Mouse (Mus musculus): ENCODE measurements around the gene Zfp691. TPM values are rescaled to one million over a fixed set of nuclear protein-coding genes. Genes with fewer than 3 reads are reported as not detected.

The Zfp691 gene
- polyA plus RNA-seq, 1 experiment from 2014 or later: 5.1 TPM

GRCm38 (mm10) chr4:119192757-119193156 is 18.8 kb upstream of the Zfp691 start:
- DNase-seq (ENCODE audit: low spot score) (no peak), ATAC-seq (ENCODE audit: low read depth) (no peak)
- no peak overlapping the region for H3K4me3 ChIP-seq (ENCODE audit: low read depth, low read length)
- H3K27me3 ChIP-seq (replicated peaks; ENCODE audit: control insufficient read depth, insufficient read depth, low read length): no peaks in the 10 kb centered on the region
- H3K27ac ChIP-seq (replicated peaks; ENCODE audit: low read depth, low read length): no peak overlapping the region
- no peak overlapping the region for H3K9ac ChIP-seq (ENCODE audit: low read depth, low read length)
- no peaks in the 10 kb centered on the region for H3K9me3 ChIP-seq (ENCODE audit: control insufficient read depth, low read length)
- no peak overlapping the region for H3K4me2 ChIP-seq (ENCODE audit: low read depth, low read length)
- 92% methylated on average over 4 of the region's 4 CpGs for WGBS
- peaks cover 7% of the 10 kb centered on the region; the same call in 1 of the 2 replicates for H3K36me3 ChIP-seq (ENCODE audit: control insufficient read depth, insufficient read depth, low read length)
- H3K4me1 ChIP-seq (ENCODE audit: control insufficient read depth, insufficient read depth, low read length): peaks cover 6% of the 10 kb centered on the region

DNA sequence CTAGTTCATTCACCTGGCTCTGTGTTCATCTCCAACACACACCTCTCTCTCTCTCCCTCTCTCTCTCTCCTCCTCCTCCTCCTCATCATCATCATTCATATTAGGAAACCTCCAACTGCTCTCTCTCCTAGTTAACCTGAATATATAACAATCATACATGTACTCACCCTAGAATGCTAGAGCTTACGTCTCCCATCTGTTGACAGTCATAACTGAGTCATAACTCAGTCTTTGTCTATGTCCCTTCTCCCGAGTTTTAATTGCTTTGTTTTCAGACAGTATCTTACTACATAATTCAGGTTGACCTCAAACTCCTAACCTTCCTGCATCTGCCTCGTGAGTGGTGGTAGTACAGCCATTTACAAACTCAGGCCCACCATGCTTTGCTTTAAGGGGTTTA is 17.3 kb upstream of the Zfp691 start:
- no peak for DNase-seq (ENCODE audit: low spot score)
- Histone ChIP-seq H3K27me3 (replicated peaks; ENCODE audit: control insufficient read depth, insufficient read depth, low read length) (no peaks in the 10 kb centered on the region), H3K4me2 (ENCODE audit: low read depth, low read length) (no peak overlapping the region), H3K36me3 (ENCODE audit: control insufficient read depth, insufficient read depth, low read length) (no peaks in the 10 kb centered on the region), H3K9ac (ENCODE audit: low read depth, low read length) (no peak overlapping the region), H3K4me1 (ENCODE audit: control insufficient read depth, insufficient read depth, low read length) (no peaks in the 10 kb centered on the region; the same call in 1 of the 2 replicates), H3K9me3 (ENCODE audit: control insufficient read depth, low read length) (no peaks in the 10 kb centered on the region), H3K27ac (replicated peaks; ENCODE audit: low read depth, low read length) (no peak overlapping the region), H3K4me3 (ENCODE audit: low read depth, low read length) (no peak overlapping the region)
- ATAC-seq (ENCODE audit: low read depth): no peak
- 70% methylated on average over 3 of the region's 3 CpGs for WGBS

GRCm38 (mm10) chr4:119190618-119191017 is 16.6 kb upstream of the Zfp691 start:
- no peaks in the 10 kb centered on the region for H3K9me3 ChIP-seq (ENCODE audit: control insufficient read depth, low read length)
- H3K27me3 ChIP-seq (replicated peaks; ENCODE audit: control insufficient read depth, insufficient read depth, low read length): no peaks in the 10 kb centered on the region
- H3K4me1 ChIP-seq (ENCODE audit: control insufficient read depth, insufficient read depth, low read length): no peaks in the 10 kb centered on the region
- WGBS: 87% methylated on average over 8 of the region's 8 CpGs
- no peak overlapping the region for H3K9ac ChIP-seq (ENCODE audit: low read depth, low read length)
- no peak overlapping the region for H3K4me3 ChIP-seq (ENCODE audit: low read depth, low read length)
- no peak for DNase-seq (ENCODE audit: low spot score)
- H3K27ac ChIP-seq (replicated peaks; ENCODE audit: low read depth, low read length): no peak overlapping the region
- no peak overlapping the region for H3K4me2 ChIP-seq (ENCODE audit: low read depth, low read length)
- no peak for ATAC-seq (ENCODE audit: low read depth)
- H3K36me3 ChIP-seq (ENCODE audit: control insufficient read depth, insufficient read depth, low read length): no peaks in the 10 kb centered on the region

DNA sequence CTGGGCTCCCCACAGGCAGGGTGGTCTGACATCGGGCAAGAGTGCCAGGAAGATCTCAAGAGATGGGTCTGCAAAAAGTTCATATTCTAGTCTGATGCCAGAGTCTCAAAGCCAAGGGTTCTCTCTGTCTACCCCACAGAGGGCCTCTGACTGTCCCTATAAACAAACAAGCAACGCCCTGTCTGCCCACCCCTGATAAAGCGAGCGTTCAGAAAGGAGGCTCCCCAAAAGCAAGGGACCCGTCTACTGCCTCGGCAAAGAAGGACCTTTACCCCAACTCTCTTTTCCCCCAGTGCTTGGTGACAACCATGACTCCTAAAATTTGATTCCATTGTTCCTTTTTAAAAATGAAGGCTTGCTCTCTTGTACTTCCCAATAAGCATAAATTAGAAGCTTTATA is 15.9 kb upstream of the Zfp691 start, which contains the start of gene Ermap:
Ermap (minus strand) TSS at position 148 of the 400 bp plus-strand sequence.
- H3K9me3 ChIP-seq (ENCODE audit: control insufficient read depth, low read length): no peaks in the 10 kb centered on the region
- H3K27ac ChIP-seq (replicated peaks; ENCODE audit: low read depth, low read length): no peak within 1 kb of the TSS
- H3K4me2 ChIP-seq (ENCODE audit: low read depth, low read length): no peak within 1 kb of the TSS
- no peaks in the 10 kb centered on the region for H3K36me3 ChIP-seq (ENCODE audit: control insufficient read depth, insufficient read depth, low read length)
- H3K9ac ChIP-seq (ENCODE audit: low read depth, low read length): no peak within 1 kb of the TSS
- no peak within 1 kb of the TSS for H3K4me3 ChIP-seq (ENCODE audit: low read depth, low read length)
- ATAC-seq (ENCODE audit: low read depth) (no peak), DNase-seq (ENCODE audit: low spot score) (no peak)
- WGBS: 74% methylated on average over 6 of the region's 6 CpGs
- no peaks in the 10 kb centered on the region for H3K4me1 ChIP-seq (ENCODE audit: control insufficient read depth, insufficient read depth, low read length)
- H3K27me3 ChIP-seq (replicated peaks; ENCODE audit: control insufficient read depth, insufficient read depth, low read length): no peaks in the 10 kb centered on the region

DNA sequence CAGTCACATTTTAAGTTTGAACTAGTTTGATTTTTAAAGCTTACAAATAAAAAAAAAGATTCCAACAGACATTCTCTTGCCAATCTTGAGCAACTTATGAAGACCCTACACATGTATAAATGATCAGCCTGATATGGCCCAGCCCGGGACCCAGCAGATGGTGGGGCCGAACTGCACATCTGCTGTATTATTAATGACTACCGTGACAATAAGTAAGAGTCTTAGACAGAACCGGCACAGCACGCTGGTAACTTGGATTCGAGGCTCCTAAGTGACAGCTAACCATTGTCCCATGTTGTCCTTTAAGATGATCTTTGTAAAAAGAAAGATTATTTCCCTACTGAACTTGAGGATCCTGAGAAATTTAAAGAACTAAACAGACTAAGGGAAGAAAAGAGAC is 15.4 kb upstream of the Zfp691 start:
- 75% methylated on average over 6 of the region's 6 CpGs for WGBS
- no peak overlapping the region for H3K4me3 ChIP-seq (ENCODE audit: low read depth, low read length)

DNA sequence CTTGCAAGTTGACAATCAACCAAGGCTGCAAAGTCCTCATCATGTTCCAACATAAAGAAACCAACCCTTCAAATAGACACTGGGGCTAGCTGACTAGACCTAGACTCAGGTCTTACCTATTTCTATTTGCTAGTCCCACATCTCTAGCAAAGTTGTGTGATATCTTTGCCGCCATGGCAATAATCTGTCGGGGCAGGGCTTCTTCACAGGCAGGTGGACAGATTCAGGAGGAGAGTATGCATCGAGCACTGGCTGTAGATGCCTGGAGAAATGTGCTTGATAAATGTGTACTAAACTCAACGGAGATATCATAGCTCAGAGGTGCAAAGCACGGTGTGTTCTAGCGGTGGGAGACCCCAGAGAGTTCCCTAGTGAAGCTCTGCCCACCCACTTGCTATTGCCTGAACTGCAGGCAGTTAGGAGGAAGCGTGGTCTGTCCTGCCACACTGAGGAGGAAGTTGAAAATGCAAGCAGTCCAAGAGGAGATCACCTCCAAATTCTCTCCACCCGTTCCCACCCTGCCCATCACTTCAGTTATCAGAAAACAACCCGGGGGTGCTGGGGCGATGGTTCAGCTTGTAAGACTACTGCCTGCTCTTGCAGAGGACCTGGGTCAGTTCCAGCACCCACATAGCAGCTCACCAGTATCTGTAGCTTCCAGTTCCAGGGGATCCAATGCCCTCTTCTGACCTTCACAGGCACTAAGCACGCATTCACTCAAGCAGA is 14.2 kb upstream of the Zfp691 start:
- H3K27me3 ChIP-seq (replicated peaks; ENCODE audit: control insufficient read depth, insufficient read depth, low read length): no peaks in the 10 kb centered on the region
- no peak overlapping the region for H3K4me2 ChIP-seq (ENCODE audit: low read depth, low read length)
- no peaks in the 10 kb centered on the region for H3K4me1 ChIP-seq (ENCODE audit: control insufficient read depth, insufficient read depth, low read length)
- H3K4me3 ChIP-seq (ENCODE audit: low read depth, low read length): no peak overlapping the region
- no peak overlapping the region for H3K9ac ChIP-seq (ENCODE audit: low read depth, low read length)
- no peaks in the 10 kb centered on the region for H3K9me3 ChIP-seq (ENCODE audit: control insufficient read depth, low read length)
- H3K27ac ChIP-seq (replicated peaks; ENCODE audit: low read depth, low read length): no peak overlapping the region
- no peak for ATAC-seq (ENCODE audit: low read depth)
- H3K36me3 ChIP-seq (ENCODE audit: control insufficient read depth, insufficient read depth, low read length): no peaks in the 10 kb centered on the region
- WGBS: 57% methylated on average over 11 of the region's 11 CpGs
- no peak for DNase-seq (ENCODE audit: low spot score)

More for the DNA sequence above, 15.4 kb upstream of the Zfp691 start:
- DNase-seq (ENCODE audit: low spot score): no peak
- H3K9ac ChIP-seq (ENCODE audit: low read depth, low read length): no peak overlapping the region
- H3K36me3 ChIP-seq (ENCODE audit: control insufficient read depth, insufficient read depth, low read length): no peaks in the 10 kb centered on the region
- H3K27ac ChIP-seq (replicated peaks; ENCODE audit: low read depth, low read length): no peak overlapping the region
- no peaks in the 10 kb centered on the region for H3K4me1 ChIP-seq (ENCODE audit: control insufficient read depth, insufficient read depth, low read length)
- H3K4me2 ChIP-seq (ENCODE audit: low read depth, low read length): no peak overlapping the region
- no peak for ATAC-seq (ENCODE audit: low read depth)
- H3K9me3 ChIP-seq (ENCODE audit: control insufficient read depth, low read length): no peaks in the 10 kb centered on the region
- no peaks in the 10 kb centered on the region for H3K27me3 ChIP-seq (replicated peaks; ENCODE audit: control insufficient read depth, insufficient read depth, low read length)

DNA sequence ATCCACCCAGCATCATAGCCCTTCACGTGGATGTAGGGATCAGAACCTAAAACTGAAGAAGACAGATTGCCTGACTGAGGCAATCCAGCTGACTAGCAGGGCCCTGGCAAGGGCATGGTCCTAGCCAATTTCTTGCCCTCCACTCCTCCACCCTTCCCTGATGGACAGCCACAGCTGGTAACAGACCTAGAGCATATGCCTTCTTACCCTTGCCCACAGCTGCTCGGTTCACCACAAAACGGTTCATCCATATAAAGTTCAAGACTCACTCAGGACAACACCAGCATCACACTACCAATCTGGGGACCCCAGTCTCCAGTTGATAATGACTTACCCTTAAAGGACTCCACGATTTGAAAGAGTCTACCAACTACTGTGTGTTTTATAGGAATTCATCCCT is 11.8 kb upstream of the Zfp691 start:
- DNase-seq (ENCODE audit: low spot score) (no peak), ATAC-seq (ENCODE audit: low read depth) (no peak)
- Histone ChIP-seq H3K9ac (ENCODE audit: low read depth, low read length) (no peak overlapping the region), H3K9me3 (ENCODE audit: control insufficient read depth, low read length) (no peaks in the 10 kb centered on the region), H3K4me1 (ENCODE audit: control insufficient read depth, insufficient read depth, low read length) (no peaks in the 10 kb centered on the region), H3K27ac (replicated peaks; ENCODE audit: low read depth, low read length) (no peak overlapping the region), H3K27me3 (replicated peaks; ENCODE audit: control insufficient read depth, insufficient read depth, low read length) (no peaks in the 10 kb centered on the region), H3K36me3 (ENCODE audit: control insufficient read depth, insufficient read depth, low read length) (no peaks in the 10 kb centered on the region), H3K4me3 (ENCODE audit: low read depth, low read length) (no peak overlapping the region), H3K4me2 (ENCODE audit: low read depth, low read length) (no peak overlapping the region)
- 82% methylated on average over 4 of the region's 4 CpGs for WGBS

- DNase-seq (ENCODE audit: low spot score): no peak
- H3K4me3 ChIP-seq (ENCODE audit: low read depth, low read length): no peak overlapping the region
- no peak overlapping the region for H3K27ac ChIP-seq (replicated peaks; ENCODE audit: low read depth, low read length)
- no peaks in the 10 kb centered on the region for H3K9me3 ChIP-seq (ENCODE audit: control insufficient read depth, low read length)
- 38% methylated on average over 1 of the region's 1 CpGs for WGBS
- no peak for ATAC-seq (ENCODE audit: low read depth)
- no peaks in the 10 kb centered on the region for H3K4me1 ChIP-seq (ENCODE audit: control insufficient read depth, insufficient read depth, low read length)
- no peak overlapping the region for H3K4me2 ChIP-seq (ENCODE audit: low read depth, low read length)
- H3K27me3 ChIP-seq (replicated peaks; ENCODE audit: control insufficient read depth, insufficient read depth, low read length): no peaks in the 10 kb centered on the region
- no peaks in the 10 kb centered on the region for H3K36me3 ChIP-seq (ENCODE audit: control insufficient read depth, insufficient read depth, low read length)
- no peak overlapping the region for H3K9ac ChIP-seq (ENCODE audit: low read depth, low read length)
These were observed 9.5 kb upstream of the Zfp691 start for GRCm38 (mm10) chr4:119183525-119183924.

GRCm38 (mm10) chr4:119181456-119181855 is 7.5 kb upstream of the Zfp691 start:
- H3K9ac ChIP-seq (ENCODE audit: low read depth, low read length): no peak overlapping the region
- H3K4me1 ChIP-seq (ENCODE audit: control insufficient read depth, insufficient read depth, low read length): no peaks in the 10 kb centered on the region
- ATAC-seq (ENCODE audit: low read depth): no peak
- DNase-seq (ENCODE audit: low spot score): no peak
- H3K4me2 ChIP-seq (ENCODE audit: low read depth, low read length): no peak overlapping the region
- H3K36me3 ChIP-seq (ENCODE audit: control insufficient read depth, insufficient read depth, low read length): no peaks in the 10 kb centered on the region
- no peaks in the 10 kb centered on the region for H3K27me3 ChIP-seq (replicated peaks; ENCODE audit: control insufficient read depth, insufficient read depth, low read length)
- no peak overlapping the region for H3K27ac ChIP-seq (replicated peaks; ENCODE audit: low read depth, low read length)
- 82% methylated on average over 9 of the region's 9 CpGs for WGBS
- no peaks in the 10 kb centered on the region for H3K9me3 ChIP-seq (ENCODE audit: control insufficient read depth, low read length)
- no peak overlapping the region for H3K4me3 ChIP-seq (ENCODE audit: low read depth, low read length)
